In the genomic region with DNA sequence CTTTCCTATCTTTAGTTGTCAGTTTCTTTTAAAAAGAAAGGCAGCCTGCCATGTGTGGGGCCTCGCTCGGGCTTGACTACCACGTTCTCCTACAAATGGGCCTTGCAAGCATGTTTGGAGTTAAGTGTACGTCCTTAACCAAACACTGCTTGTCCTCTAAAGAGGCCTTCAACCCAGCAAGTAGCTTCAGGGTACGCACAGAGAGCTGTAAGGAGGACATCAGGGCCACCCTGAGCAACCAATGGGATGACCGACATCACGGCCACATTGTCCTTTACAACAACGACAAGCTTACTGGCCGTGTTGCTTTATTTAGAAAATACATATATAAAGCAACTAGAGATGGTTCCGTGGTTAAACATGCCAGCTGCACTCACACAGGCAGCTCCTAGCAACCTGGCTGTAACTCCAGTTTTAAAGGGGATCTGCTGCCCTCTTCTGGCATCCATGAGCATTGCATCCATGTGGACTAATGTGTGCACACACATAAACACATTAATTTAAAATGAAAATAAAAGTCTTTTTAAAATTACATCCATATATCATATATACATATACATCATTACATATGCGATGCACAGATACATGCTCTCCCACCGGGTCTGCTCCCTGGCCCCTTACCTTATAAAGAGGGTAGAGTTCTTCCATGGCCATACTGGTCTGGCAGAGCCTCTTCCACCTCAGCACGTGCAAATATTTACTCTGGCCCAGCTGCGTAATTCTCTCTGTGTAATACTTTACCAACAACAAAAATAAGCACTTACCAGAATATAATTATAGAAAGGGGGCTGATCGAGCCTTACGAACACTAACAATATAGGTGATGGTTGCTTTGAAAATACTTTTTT, we compare ENCODE assay signal across 7 mouse cellular contexts. TPM values are rescaled to one million over a fixed set of nuclear protein-coding genes. Genes with fewer than 3 reads are reported as not detected.
DNase-seq lines count a peak whose midpoint lies in the region; ATAC-seq and TF ChIP-seq lines count a peak whose summit lies in the region.

No protein-coding gene starts in this region.

- ATAC-seq in activated CD4-positive, CD25-positive, alpha-beta regulatory T cell, adult 4 months = peak; percentile 68
- ATAC-seq in hindbrain, postnatal 0 days = peak; percentile 76
- ATAC-seq in midbrain, embryonic 13.5 days = peak; percentile 60

- no peak overlapping the region for H3K27ac ChIP-seq in hindbrain, postnatal 0 days
- H3K27ac ChIP-seq in midbrain, embryonic 13.5 days = no peak overlapping the region
- H3K27ac ChIP-seq in small intestine, adult 2 months (ENCODE audit: insufficient read depth, low read depth, low read length) = no peak overlapping the region

- DNase-seq in cerebellum, postnatal 10 days = peak; percentile 92 to 95
- peak; percentile 83 to 87 for DNase-seq in frontal cortex, postnatal 25 days (ENCODE audit: low spot score in 2 of 2)
- peak; percentile 90 for DNase-seq in hindbrain, postnatal 0 days (ENCODE audit: low spot score)
- DNase-seq in left cerebral cortex, postnatal 14 days (ENCODE audit: low spot score in 2 of 2) = peak; percentile 93

- peak; percentile 92 for TF ChIP-seq CTCF in hindbrain, postnatal 0 days (IDR thresholded peaks at IDR 0.05; ENCODE audit: low read depth)
- TF ChIP-seq CTCF in small intestine, adult 2 months (IDR thresholded peaks at IDR 0.05; ENCODE audit: extremely low read depth, insufficient read length, insufficient replicate concordance, low read depth, low read length) = peak; percentile 65; the same call in 1 of the 2 replicates

- no peaks in the 10 kb centered on the region for H3K36me3 ChIP-seq in hindbrain, postnatal 0 days (ENCODE audit: insufficient read depth, low read length)
- no peaks in the 10 kb centered on the region for H3K36me3 ChIP-seq in midbrain, embryonic 13.5 days
- no peaks in the 10 kb centered on the region for H3K36me3 ChIP-seq in small intestine, adult 2 months (ENCODE audit: control insufficient read depth, insufficient read depth, low read length)

- intact Hi-C loops in left cerebral cortex, postnatal 14 days (cut with DNase I) = loop anchor here (1.0 to 10.0 kb wide), 2 partner anchors 164 to 678 kb away; no protein-coding TSS in a partner anchor

- no peak for TF ChIP-seq POLR2A in small intestine, adult 2 months (IDR thresholded peaks at IDR 0.05; ENCODE audit: low read depth, low read length)

- H3K4me2 ChIP-seq in hindbrain, postnatal 0 days (ENCODE audit: low read depth, low read length) = no peak overlapping the region
- no peak overlapping the region for H3K4me2 ChIP-seq in midbrain, embryonic 13.5 days (replicated peaks)

- 35% methylated on average over 16 of the region's 16 CpGs for WGBS in hindbrain, postnatal 0 days
- WGBS in midbrain, embryonic 13.5 days = 39% methylated on average over 16 of the region's 16 CpGs
- WGBS in small intestine, adult 2 months = 31% methylated on average over 16 of the region's 16 CpGs

- H3K4me3 ChIP-seq in hindbrain, postnatal 0 days (ENCODE audit: low read length) = no peak overlapping the region
- H3K4me3 ChIP-seq in midbrain, embryonic 13.5 days (replicated peaks) = no peak overlapping the region
- H3K4me3 ChIP-seq in small intestine, adult 2 months (ENCODE audit: low read depth, low read length) = no peak overlapping the region

- 0 out of 2 replicates have a peak, but pooled peaks cover 8% of the 10 kb centered on the region for H3K4me1 ChIP-seq in hindbrain, postnatal 0 days (ENCODE audit: insufficient read depth, low read length)
- peaks cover 18% of the 10 kb centered on the region; the same call in 1 of the 2 replicates for H3K4me1 ChIP-seq in midbrain, embryonic 13.5 days (replicated peaks)
- peaks cover 4% of the 10 kb centered on the region; the same call in 1 of the 2 replicates for H3K4me1 ChIP-seq in small intestine, adult 2 months (ENCODE audit: control insufficient read depth, insufficient read depth, insufficient read length, low read length)

- no peak overlapping the region for H3K9ac ChIP-seq in hindbrain, postnatal 0 days (replicated peaks; ENCODE audit: low read length)
- H3K9ac ChIP-seq in midbrain, embryonic 13.5 days (replicated peaks) = no peak overlapping the region

- H3K27me3 ChIP-seq in hindbrain, postnatal 0 days (ENCODE audit: insufficient read depth, low read length) = no peaks in the 10 kb centered on the region
- peaks cover 17% of the 10 kb centered on the region for H3K27me3 ChIP-seq in midbrain, embryonic 13.5 days
- H3K27me3 ChIP-seq in small intestine, adult 2 months (ENCODE audit: control insufficient read depth, insufficient read depth, low read length) = no peaks in the 10 kb centered on the region

- no peaks in the 10 kb centered on the region for H3K9me3 ChIP-seq in hindbrain, postnatal 0 days (ENCODE audit: low read length)
- H3K9me3 ChIP-seq in midbrain, embryonic 13.5 days = peaks cover 4% of the 10 kb centered on the region; the same call in 1 of the 2 replicates

RNA-seq across cellular contexts. Expression of a gene that starts 33.7 kb away (rescaled TPM):
- 1 to 10 TPM in 1 of 2 experiments, under 1 TPM in 1; 0.33 to 1.1 TPM for polyA plus RNA-seq in activated CD4-positive, CD25-positive, alpha-beta regulatory T cell, adult 4 months (2017; shearing (Covaris generic))
- 1.9 and 3.3 TPM in 2 replicates for total RNA-seq in hindbrain, postnatal 0 days (2014; rRNA removed)
- 1.9 and 2.1 TPM in 2 replicates for polyA plus RNA-seq in hindbrain, postnatal 0 days (2015; fragmentation: Nextera tagmentation; extraction: Ambion mirVana)
- 1 to 10 TPM; 1.2 to 1.3 TPM for total RNA-seq in left cerebral cortex, postnatal 14 days (2021)
- 0.35 and 0.70 TPM in 2 replicates for polyA plus RNA-seq in midbrain, embryonic 13.5 days (2015; fragmentation: Nextera tagmentation; extraction: Ambion mirVana)
- polyA plus RNA-seq in small intestine, adult 2 months (2012; rRNA removed) = 0.08 and 0.37 TPM in 2 replicates
